Mouse (Mus musculus): ENCODE measurements around the gene 4933428M09Rik. TPM values are rescaled to one million over a fixed set of nuclear protein-coding genes. Genes with fewer than 3 reads are reported as not detected.

4933428M09Rik gene
- total and polyA plus RNA-seq, 3 experiments = 0.17 TPM; not detected in 2

GRCm38 (mm10) chrX:139221893-139222292 lies 42.9 kb downstream of the 4933428M09Rik start:
- dilution Hi-C loops (cut with MboI; ENCODE audit: extremely low pct_ligation_motif_present, extremely low pct_unique_long_range_greater_than_20kb, low sequenced_read_pairs) = no loop called here
- in situ Hi-C loops (cut with MboI; ENCODE audit: low pct_ligation_motif_present, low pct_unique_long_range_greater_than_20kb, low sequenced_read_pairs) = no loop called here
- Histone ChIP-seq H3K9me3 (replicated peaks; ENCODE audit: low read length) (no peaks in the 10 kb centered on the region), H3K36me3 (replicated peaks in 1 of 2; ENCODE audit: control insufficient read depth in 1 of 2, insufficient read depth in 1 of 2, low read length in 1 of 2) (no peaks in the 10 kb centered on the region), H3K79me2 (replicated peaks; ENCODE audit: control insufficient read depth, extremely low read depth, insufficient read depth, poor library complexity, severe bottlenecking) (no peaks in the 10 kb centered on the region), H3K4me1 (ENCODE audit: control insufficient read depth in 1 of 2, insufficient read depth in 2 of 2) (peaks cover 0 to 25% of the 10 kb centered on the region in 2 experiments; a peak in 1 of 4 replicates), H3K9ac (ENCODE audit: insufficient read depth, low read depth) (no peak overlapping the region), H3K4me3 (replicated peaks in 1 of 3; ENCODE audit: low read depth in 2 of 3, low read length in 2 of 3, poor library complexity in 1 of 3) (no peak overlapping the region), H3K4me2 (ENCODE audit: insufficient read depth, low read depth, poor library complexity, severe bottlenecking) (no peak overlapping the region; the same call in 1 of the 2 replicates), H3K27me3 (replicated peaks) (no peaks in the 10 kb centered on the region), H3K27ac (ENCODE audit: insufficient read depth, low read depth) (no peak overlapping the region)
- TF ChIP-seq TBP (conservative IDR thresholded peaks at IDR 0.05; ENCODE audit: low read depth, low read length) (no peak), GABPA (IDR thresholded peaks at IDR 0.05; ENCODE audit: insufficient replicate concordance, low read depth, low read length) (no peak), RAD21 (IDR thresholded peaks at IDR 0.05; ENCODE audit: low read depth, low read length) (no peak), IRF4 (IDR thresholded peaks at IDR 0.05; ENCODE audit: low read depth, low read length) (peak; percentile 72), SMC3 (IDR thresholded peaks at IDR 0.05; ENCODE audit: low read depth, low read length) (no peak), BHLHE40 (IDR thresholded peaks at IDR 0.05; ENCODE audit: low read depth, low read length) (peak; percentile 47), NELFE (IDR thresholded peaks at IDR 0.05; ENCODE audit: low read depth, low read length) (no peak), MYC (IDR thresholded peaks at IDR 0.05; ENCODE audit: low read depth, low read length) (no peak), MAX (IDR thresholded peaks at IDR 0.05; ENCODE audit: low read length) (no peak), USF2 (conservative IDR thresholded peaks at IDR 0.05; ENCODE audit: low read depth, low read length) (no peak), MXI1 (IDR thresholded peaks at IDR 0.05; ENCODE audit: low read depth, low read length) (no peak), CHD2 (IDR thresholded peaks at IDR 0.05; ENCODE audit: low read length) (no peak), USF1 (IDR thresholded peaks at IDR 0.05; ENCODE audit: low read depth, low read length) (no peak), MEF2A (IDR thresholded peaks at IDR 0.05; ENCODE audit: borderline replicate concordance, low read depth, low read length) (peak; percentile 91), EP300 (IDR thresholded peaks at IDR 0.05; ENCODE audit: low read length) (peak; percentile 60; the same call in 1 of the 2 replicates), POLR2A (IDR thresholded peaks at IDR 0.05; ENCODE audit: low read depth, low read length) (no peak), ZKSCAN1 (IDR thresholded peaks at IDR 0.05; ENCODE audit: borderline replicate concordance, low read depth, low read length) (no peak), RCOR1 (conservative IDR thresholded peaks at IDR 0.05; ENCODE audit: low read depth, low read length) (no peak), ZC3H11A (IDR thresholded peaks at IDR 0.05; ENCODE audit: low read depth, low read length) (no peak), E2F4 (IDR thresholded peaks at IDR 0.05; ENCODE audit: insufficient replicate concordance, low read depth, low read length) (no peak), KAT2A (IDR thresholded peaks at IDR 0.05; ENCODE audit: insufficient replicate concordance, low read length) (no peak), JUN (IDR thresholded peaks at IDR 0.05; ENCODE audit: insufficient read depth, low read depth, low read length) (peak; percentile 56; the same call in 1 of the 2 replicates), HCFC1 (IDR thresholded peaks at IDR 0.05; ENCODE audit: low read depth, low read length) (no peak), UBTF (IDR thresholded peaks at IDR 0.05; ENCODE audit: low read depth, low read length) (no peak), CTCF (conservative IDR thresholded peaks at IDR 0.05 in 1 of 2, IDR thresholded peaks at IDR 0.05 in 1 of 2; ENCODE audit: low read depth in 2 of 2, low read length in 2 of 2) (no peak), TCF12 (IDR thresholded peaks at IDR 0.05; ENCODE audit: low read depth, low read length) (no peak), MAFK (IDR thresholded peaks at IDR 0.05; ENCODE audit: insufficient replicate concordance, low read length) (no peak), ELF1 (IDR thresholded peaks at IDR 0.05; ENCODE audit: low read depth, low read length) (no peak), PAX5 (IDR thresholded peaks at IDR 0.05; ENCODE audit: low read length) (no peak), JUND (conservative IDR thresholded peaks at IDR 0.05; ENCODE audit: low read depth, low read length) (peak; percentile 73), CHD1 (IDR thresholded peaks at IDR 0.05; ENCODE audit: low read depth, low read length) (no peak), ETS1 (conservative IDR thresholded peaks at IDR 0.05; ENCODE audit: low read depth, low read length) (peak; percentile 46; the same call in 1 of the 2 replicates), MAZ (IDR thresholded peaks at IDR 0.05; ENCODE audit: low read depth, low read length) (no peak), ZMIZ1 (IDR thresholded peaks at IDR 0.05; ENCODE audit: low read depth, low read length) (no peak), SIN3A (IDR thresholded peaks at IDR 0.05; ENCODE audit: low read length) (no peak), ZNF384 (IDR thresholded peaks at IDR 0.05; ENCODE audit: low read depth, low read length) (no peak), NRF1 (IDR thresholded peaks at IDR 0.05; ENCODE audit: low read depth, low read length) (no peak), POLR2AphosphoS2 (IDR thresholded peaks at IDR 0.05; ENCODE audit: low read depth, low read length) (no peak)
- DNase-seq (ENCODE audit: extremely low read depth) = peak; percentile 42

Measured in CH12.LX (cell line).